Mouse (Mus musculus) embryo, embryonic 11.5 days (tissue): ENCODE data around the gene 4930516K23Rik.

ENCODE experiments used
- DNase-seq: peaks from one replicate; pipeline ENCODE4 v3.0.0-alpha.2; 2012; ENCODE audit warnings: low read depth, low spot score

The 4930516K23Rik gene

DNA sequence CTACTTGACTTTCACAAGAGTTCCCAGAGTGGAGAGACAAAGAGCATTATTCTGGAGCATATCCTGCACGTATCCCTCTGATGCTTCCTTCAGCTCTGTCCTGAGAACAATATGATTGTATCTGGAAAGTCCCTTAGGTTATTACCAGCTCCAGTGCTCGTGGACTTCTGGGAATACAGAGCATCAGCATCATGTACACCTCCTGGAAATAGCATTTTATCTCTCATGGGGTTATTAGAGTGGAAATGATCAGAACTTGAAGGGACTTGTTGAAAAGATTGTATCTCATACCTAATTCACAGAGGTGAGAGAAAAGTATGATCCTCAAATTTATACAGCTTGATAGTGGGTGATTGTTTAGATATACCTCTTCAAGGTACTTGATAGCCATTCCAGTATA is at the start of gene 4930516K23Rik:
Gene 4930516K23Rik (minus strand): TSS at position 101 of the 400 bp plus-strand sequence.
- no peak for DNase-seq

DNA sequence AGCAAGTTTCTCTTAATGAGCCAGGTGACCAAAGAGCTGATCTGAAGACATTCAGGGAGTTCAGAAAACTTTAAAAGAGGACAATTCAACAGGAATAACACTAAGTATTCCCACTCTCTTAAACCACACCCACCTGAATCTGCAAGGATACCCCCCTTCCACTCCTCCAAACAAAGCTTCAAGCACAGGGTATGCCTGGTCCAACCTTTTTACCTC is 43.4 kb upstream of the 4930516K23Rik start, which contains the start of gene Olfr646:
Gene Olfr646 (plus strand): TSS at position 117 of the 216 bp plus-strand sequence.
- DNase-seq: no peak

DNA sequence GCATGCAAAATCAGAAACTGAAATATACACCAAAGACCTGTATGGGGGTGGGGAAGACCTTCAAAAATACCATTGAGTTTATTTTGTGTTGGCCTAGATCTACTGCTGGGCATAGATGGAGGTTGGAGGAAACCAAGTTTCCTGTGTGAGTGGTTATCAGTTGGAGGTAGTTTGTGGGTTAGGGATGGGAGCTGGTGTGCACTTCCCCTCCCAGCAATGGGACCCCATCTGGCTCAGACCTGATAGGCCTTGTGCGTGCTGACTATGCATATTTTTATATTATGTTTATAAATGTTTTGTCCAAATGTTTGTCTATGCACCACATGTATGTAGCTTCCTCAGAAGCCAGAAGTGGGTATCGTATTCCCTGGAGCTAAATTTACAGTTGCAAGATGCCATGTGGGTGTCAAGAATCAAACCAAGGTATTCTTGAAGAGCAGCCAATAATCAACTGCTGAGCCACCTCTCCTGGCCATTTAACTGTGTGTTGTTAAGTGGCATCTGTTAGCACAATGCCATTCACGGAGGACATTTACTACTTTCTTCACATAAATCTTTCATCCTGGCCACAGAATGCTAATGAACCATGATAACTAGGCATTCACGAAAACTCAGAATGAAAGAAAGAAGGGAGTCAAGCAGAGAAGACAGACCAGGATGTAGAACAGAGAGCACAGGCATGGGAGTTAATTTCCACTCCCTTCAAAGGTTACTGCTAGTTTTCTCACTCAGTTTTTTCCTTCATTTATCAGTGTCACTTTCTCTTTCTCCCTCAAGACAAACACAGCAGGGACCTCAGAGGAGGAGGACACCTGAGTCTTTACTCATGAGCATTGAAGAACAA is 42.9 kb upstream of the 4930516K23Rik start:
- DNase-seq: peak; percentile 2

DNA sequence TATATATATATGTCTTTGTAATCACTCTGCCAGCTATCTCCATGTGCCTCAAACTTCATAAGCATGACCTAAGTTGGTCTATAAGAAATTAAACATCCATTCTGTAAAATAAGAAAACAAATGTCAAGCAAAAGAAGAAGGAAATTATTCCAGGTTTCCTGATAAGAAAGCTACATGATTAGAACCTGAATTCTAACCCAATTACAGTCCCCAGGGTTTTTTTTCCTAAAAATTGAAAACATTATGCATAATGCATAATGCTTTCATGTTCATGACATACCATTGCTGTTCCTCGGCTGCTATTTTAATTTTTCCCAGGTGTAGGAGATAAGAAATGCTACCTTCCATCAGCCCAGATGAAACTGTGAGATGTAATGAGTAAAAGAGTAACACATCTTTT is 24.1 kb upstream of the 4930516K23Rik start, which contains the start of gene Olfr645:
Gene Olfr645 (minus strand): TSS at position 101 of the 400 bp plus-strand sequence.
- no peak for DNase-seq

DNA sequence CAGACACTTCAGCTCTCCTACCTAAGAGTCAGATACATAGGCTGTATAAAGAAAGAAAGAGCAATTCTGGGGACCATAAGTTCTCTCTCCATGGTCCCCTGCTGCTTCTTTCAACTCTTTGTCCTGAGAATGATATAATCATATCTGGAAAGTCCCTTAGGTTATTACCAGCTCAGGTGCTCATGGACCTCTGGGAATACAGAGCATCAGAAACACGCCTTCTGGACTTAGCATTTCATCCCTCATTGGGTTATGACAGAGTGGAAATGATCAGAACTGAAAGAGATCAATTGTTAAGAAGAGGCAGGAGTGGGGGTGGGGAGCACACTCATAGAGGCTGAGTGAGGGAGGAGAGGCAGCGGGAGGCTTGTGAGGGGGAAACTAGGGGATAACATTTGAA is 10.5 kb upstream of the 4930516K23Rik start, which contains the start of gene Olfr644:
Gene Olfr644 (minus strand): TSS at position 101 of the 400 bp plus-strand sequence.
- DNase-seq: no peak

DNA sequence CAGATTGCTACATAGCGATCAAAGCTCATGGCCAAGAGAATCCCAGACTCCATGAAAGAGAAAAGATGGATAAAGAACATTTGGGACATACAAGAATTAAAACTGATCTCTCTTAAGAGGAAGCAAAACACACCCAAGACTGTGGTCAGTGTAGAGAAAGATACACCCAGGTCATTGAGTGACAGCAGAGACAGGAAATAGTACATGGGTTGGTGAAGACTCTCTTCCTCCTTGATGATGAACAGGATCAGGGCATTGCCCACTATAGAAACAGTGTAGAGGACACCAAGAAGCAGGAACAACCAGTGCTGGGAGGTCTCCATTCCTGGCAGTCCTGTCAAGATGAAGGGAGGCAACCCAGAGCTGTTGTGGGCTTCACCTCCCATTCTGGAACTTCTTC is 2.0 kb downstream of the 4930516K23Rik start:
- DNase-seq: no peak

DNA sequence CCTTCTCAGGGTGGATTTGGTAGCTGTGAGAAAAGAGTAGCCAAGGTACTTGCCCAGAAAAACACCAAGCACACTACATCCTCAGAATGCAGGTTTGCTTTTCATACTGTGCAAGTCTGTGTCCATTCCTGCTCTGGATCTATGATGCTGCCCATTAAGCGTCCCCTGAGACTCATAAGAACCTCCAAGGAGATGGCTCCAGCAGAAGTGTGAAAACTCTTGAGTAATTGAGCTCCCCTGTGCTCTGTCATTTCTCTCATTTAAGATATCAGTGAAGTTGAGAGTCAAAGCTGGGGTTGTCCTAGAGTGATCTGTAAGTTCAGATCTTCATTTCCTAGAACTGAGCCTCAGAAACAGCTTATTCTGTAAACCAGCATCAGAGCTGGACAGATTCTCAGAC is 8.7 kb downstream of the 4930516K23Rik start, which contains the start of gene Olfr642:
Gene Olfr642 (minus strand): TSS at position 101 of the 400 bp plus-strand sequence.
- no peak for DNase-seq

DNA sequence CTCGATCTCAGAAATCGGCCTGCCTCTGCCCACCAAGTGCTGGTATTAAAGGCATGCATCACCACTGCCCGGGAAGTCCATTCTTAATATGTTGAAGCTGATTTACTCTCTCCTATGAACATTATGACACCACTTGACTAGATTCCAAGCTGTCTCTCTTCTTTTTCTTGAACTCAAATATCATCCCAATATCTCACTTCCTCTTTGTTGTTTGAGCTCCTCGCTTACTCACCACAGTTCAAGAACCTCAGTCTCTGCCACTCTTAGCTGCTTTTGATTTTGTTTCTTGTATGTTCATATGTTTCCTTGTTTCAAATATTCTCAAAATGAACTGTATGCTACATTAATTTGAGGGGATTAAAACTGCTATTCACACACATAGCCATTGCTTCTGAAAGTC is 10.5 kb downstream of the 4930516K23Rik start:
- DNase-seq: no peak

DNA sequence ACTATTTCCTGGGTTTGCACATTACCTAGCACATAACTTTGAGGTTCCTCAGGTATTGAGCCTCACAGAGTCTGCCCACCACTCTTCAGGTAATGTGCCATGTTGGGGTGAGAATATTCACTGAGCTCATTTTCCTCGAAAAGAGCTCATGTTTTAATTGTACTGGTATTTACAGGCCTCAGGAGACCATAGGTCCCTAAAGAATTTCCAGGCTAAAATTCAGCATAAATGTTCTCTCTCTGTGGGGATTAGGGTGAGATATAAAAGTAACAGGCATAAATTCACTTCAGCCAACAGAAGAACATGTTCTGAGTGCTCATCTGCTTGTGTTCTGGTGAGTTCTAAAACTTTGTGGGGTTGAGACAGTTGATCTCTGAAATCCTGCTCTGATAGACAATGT is 26.1 kb downstream of the 4930516K23Rik start, which contains the start of gene Olfr641:
Gene Olfr641 (plus strand): TSS at position 301 of the 400 bp plus-strand sequence.
- no peak for DNase-seq

DNA sequence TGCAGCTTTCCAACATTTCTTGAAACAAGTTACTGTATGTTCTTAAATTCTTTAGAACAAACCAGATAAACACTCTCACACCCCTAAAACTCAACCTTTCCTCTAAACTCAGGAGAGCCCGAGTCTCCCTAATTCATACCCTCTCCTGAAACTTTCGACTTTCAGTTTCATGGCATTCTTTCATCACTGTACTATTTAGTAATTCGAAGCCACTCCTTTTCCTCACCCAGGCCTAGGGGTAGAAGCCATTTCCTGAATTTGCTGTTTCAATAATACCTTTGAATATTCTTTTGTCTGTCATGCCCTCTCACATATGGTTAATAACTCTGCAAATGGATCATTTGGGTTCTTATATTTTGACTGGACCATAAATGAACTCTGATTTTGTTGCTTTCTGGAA is 34.3 kb downstream of the 4930516K23Rik start:
- DNase-seq: no peak

DNA sequence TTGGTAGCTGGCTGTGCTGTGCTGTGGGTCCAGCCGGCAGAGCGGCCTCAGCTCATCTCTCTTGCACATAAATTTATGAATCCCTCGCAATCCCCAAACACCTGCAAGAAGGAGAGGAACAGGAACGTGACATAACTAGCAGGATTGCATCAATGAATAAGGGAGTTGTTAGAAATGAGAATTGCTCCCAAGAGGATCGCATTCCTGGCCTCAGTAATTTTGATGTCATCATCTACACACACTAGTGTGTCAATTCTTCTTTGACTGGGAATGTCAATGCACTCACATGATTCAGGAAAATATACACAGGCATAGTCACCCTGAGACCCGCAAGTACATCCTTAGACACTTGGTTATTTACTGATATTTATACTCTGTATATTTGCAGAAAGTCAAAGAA is 35.8 kb downstream of the 4930516K23Rik start, which contains the start of gene Olfr640:
Gene Olfr640 (minus strand): TSS at position 101 of the 400 bp plus-strand sequence.
- DNase-seq: no peak

DNA sequence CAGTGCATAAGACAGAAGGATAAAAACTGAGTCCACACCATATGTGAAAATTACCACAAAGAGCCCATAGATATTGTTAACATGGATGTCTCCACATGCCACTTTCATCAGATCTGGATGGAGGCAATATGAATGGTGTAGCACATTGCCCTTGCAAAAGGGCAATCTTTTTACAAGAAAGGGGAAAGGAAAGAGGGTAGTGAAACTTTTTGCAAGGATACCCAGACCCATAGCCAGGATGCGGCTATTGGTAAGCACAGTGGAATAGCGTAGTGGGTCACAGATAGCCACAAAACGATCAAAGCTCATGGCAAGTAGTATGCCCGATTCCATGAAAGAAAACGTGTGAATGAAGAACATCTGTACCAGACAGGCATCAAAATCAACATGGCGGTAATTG is 39.6 kb downstream of the 4930516K23Rik start:
- no peak for DNase-seq

DNA sequence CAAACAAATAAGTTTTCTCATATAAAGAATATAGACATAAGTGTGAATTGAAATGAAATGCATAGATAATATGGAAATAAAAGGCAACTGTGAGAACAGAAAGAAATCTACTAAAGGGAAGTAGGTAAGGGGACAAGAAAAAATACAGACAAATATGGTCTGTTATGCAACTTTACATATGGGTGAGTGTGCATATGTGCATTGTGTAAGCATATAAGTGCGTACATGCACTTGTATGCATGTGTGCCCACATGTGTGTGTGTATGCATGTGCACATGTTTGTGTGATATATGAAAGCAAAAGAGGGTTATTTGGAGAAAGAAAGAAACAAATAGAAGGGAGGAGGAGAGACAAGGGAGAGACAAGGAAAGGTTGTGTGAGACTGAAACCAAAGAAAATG is 42.3 kb downstream of the 4930516K23Rik start:
- DNase-seq: no peak

DNA sequence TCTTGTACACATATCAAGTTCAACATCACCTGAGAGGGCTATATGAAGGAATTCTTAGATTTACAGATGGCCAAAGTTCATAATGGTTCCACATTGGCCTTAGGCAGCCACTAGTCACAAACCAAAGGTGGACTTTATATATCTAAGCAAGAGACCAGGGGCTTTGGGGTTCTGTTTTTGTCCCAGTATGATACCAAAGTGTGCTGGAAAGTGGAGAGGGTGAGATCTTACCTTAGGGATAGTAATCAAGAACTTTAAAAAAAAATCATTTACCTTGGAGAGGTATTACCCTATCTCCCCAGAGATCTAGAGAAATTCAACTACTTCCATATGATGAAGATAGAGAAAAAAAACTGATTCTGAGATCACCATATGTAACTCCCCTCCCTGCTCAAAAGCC is 44.0 kb downstream of the 4930516K23Rik start, which contains the start of gene Olfr639:
Gene Olfr639 (minus strand): TSS at position 101 of the 400 bp plus-strand sequence.
- no peak for DNase-seq
